Mouse (Mus musculus) monocyte, adult 5-6 weeks (primary cell): ENCODE measurements around the gene Tnnt3. TPM values are rescaled to one million over a fixed set of nuclear protein-coding genes. Genes with fewer than 3 reads are reported as not detected.

Experiments used
- ATAC-seq: fragments of 153-309, 156-312 bp; replicated peaks from 2 replicates; pipeline ENCODE4 v1.8.0; 2017; ENCODE audit warnings: mild to moderate bottlenecking; ENCODE audit not compliant: low TSS enrichment, insufficient number of reproducible peaks, severe bottlenecking, poor library complexity, low FRiP score
- total RNA-seq: library from RNA; stranded (forward); fragments of 200-1000, 200-491, 200-594 nt; gene quantifications from 3 replicates; pipeline ENCODE4 v1.2.3, GENCODE M21; 2017

Tnnt3 gene
- total RNA-seq, 1 experiment from 2014 or later, result 13.6 TPM

DNA sequence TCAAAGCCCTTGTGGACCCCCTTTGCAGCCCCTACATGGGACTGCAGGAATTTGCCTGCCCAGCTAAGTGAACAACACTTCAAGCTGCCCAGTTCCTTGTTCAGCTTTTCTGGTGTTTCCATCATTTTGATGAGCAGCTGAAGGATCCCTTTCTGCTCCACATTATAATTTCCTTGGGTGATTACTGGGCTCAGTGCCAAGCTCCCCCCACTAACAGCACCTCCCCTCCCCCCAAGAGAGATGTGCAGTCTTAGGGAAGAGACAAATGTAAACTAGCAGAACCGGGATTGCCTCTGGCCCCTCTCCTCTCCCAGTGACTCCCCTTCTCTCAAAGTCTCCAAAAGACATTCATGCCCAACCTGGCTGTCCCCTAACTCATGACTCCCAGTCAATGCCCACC lies 56.0 kb downstream of the Tnnt3 start:
- ATAC-seq, result no peak

- ATAC-seq, result no peak
Measured at GRCm38 (mm10) chr7:142555366-142556088, 56.9 kb downstream of the Tnnt3 start.

- no peak for ATAC-seq
Measured at GRCm38 (mm10) chr7:142556089-142556476, 57.4 kb downstream of the Tnnt3 start.

GRCm38 (mm10) chr7:142557696-142558095 lies 59.1 kb downstream of the Tnnt3 start:
- no peak for ATAC-seq

DNA sequence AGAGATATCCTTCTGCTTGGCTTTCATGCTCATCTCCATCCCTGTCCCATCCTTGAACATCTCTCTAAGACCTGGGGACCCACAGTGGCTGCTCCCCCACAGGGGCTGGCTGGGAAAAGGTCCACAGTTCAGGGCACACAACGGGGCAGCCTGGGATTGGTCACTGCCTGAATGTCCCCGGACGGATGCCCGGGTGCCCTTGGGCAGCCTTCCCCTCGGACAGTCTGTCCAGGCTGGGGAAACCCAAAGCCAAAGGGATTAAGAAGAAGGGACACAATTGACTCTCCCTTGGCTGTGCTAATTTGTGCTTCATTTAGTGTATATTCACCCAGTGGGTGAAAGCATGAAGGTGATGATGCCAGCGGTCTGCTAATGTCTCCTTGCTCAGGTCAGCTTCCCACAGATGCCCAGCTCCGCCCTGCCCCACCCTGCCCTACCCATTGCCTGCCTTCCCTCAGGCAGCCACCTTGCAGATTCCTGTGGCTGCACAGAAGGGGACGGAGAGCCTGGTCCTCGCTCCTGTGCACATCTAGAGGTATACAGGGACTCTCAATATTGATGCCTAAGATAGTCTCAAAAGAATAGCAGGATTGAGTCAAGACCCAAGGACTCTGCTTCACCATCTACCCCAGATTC lies 60.0 kb downstream of the Tnnt3 start:
- no peak for ATAC-seq

DNA sequence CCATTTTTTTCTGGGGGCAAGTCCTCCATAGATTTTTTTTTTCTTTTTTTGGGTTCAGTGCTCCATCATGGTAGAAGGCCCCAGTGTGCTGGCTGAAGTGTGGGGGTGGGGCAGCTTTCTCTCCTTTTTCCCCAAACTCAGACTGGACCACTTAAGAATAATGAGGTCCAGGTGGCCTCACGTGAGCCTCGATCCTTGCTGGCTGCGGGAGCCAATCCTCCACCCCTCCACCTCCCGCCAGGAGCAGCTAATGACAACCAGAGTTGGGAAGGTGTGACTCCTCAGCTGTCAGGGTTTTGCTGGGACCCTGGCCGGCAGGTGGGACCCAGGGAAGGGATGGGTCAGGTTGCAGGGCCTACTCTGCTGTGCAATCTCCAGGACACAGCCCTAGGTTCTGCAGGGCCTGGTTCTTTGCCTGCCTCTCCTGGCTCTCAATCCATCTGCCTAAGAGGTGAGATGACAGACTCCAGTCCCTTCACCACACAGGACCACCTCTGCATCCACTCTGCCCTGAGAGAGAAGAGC lies 61.1 kb downstream of the Tnnt3 start:
- no peak for ATAC-seq

GRCm38 (mm10) chr7:142560942-142561855 lies 62.6 kb downstream of the Tnnt3 start:
- no peak for ATAC-seq

DNA sequence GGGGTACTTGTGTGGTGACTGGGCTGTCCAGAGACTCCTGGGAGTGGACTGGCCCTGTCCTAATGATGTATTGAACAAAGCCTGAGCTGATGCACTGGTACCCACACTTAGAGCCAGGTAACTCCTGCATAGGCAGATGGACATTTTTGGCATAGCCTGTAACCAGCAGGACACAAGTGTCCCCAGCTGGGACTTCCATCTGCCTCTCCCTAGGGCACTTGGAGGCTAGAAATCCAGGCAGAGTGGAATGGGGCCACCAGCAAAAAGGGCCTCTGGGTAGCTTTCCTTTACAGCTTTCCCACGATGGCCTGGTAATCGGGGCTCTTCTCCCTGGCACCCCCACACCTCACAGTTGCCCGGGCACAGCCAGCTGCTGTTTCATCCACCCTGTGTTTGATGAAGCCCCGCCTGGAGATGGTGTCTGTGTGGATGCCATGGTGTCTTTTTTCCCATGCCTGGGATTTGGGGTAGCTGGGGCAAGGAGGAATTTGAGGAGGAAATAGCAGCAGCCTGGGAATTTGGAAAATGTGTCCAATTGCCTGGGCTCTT lies 63.3 kb downstream of the Tnnt3 start:
- no peak for ATAC-seq

GRCm38 (mm10) chr7:142563168-142563567 lies 64.5 kb downstream of the Tnnt3 start:
- no peak for ATAC-seq

GRCm38 (mm10) chr7:142564955-142565643 lies 66.5 kb downstream of the Tnnt3 start:
- no peak for ATAC-seq

Other genes starting within 250 kb of the Tnnt3 start
- gene Gm2431, start 240.5 kb upstream of the Tnnt3 start, total RNA-seq, result not detected in 3 replicates
- gene Gm4559, start 224.5 kb upstream of the Tnnt3 start, total RNA-seq, result not detected in 3 replicates
- not detected in 3 replicates for gene Krtap5-1, start 201.7 kb upstream of the Tnnt3 start, total RNA-seq
- gene Krtap5-4, start 195.3 kb upstream of the Tnnt3 start, total RNA-seq, result not detected in 3 replicates
- 10.2 to 46.5 TPM (median 13.9 TPM) in 3 replicates for gene Ifitm10, start 125.1 kb upstream of the Tnnt3 start, total RNA-seq
- 242 to 452 TPM (median 290 TPM) in 3 replicates for gene Gm49369, start 116.2 kb upstream of the Tnnt3 start, total RNA-seq
- gene Ctsd, start 110.8 kb upstream of the Tnnt3 start, total RNA-seq, result 304 to 518 TPM (median 326 TPM) in 3 replicates
- not detected in 3 replicates for gene Syt8, start 64.0 kb upstream of the Tnnt3 start, total RNA-seq
- 7.5 to 20.6 TPM (median 11.3 TPM) in 3 replicates for gene Tnni2, start 57.0 kb upstream of the Tnnt3 start, total RNA-seq
- gene Lsp1, start 38.0 kb upstream of the Tnnt3 start, total RNA-seq, result 1,011 to 1,374 TPM (median 1,247 TPM) in 3 replicates
- gene Mrpl23, start 33.9 kb downstream of the Tnnt3 start, total RNA-seq, result 9.7 to 34.1 TPM (median 22.6 TPM) in 3 replicates
- gene Igf2, start 168.0 kb downstream of the Tnnt3 start, total RNA-seq, result 0.21 TPM in 1 of 3 replicates, not detected in the others
- not detected in 3 replicates for gene Gm49394, start 171.1 kb downstream of the Tnnt3 start, total RNA-seq
- not detected in 3 replicates for gene Ins2, start 244.5 kb downstream of the Tnnt3 start, total RNA-seq